Mouse (Mus musculus) monocyte, adult 2 months (primary cell): ENCODE results near the gene Ly86.

Experiments used
- DNase-seq, 2 experiments: peaks; one replicate each; pipeline ENCODE4 v3.0.0; 2022; ENCODE audit warnings: low spot score in 2 of 2, low read depth in 1 of 2

The Ly86 gene

GRCm38 (mm10) chr13:37344909-37345772 lies at the start of gene Ly86:
Gene Ly86, plus strand, starts transcription at chr13:37345208.
- peak in 1 of 2 experiments; percentile 54 for DNase-seq

- no peak for DNase-seq
Observed at GRCm38 (mm10) chr13:37297886-37298285, 47.1 kb upstream of the Ly86 start.

GRCm38 (mm10) chr13:37298856-37299255 lies 46.2 kb upstream of the Ly86 start:
- no peak for DNase-seq

- no peak for DNase-seq
Observed at GRCm38 (mm10) chr13:37302877-37303276, 42.1 kb upstream of the Ly86 start.

- DNase-seq: no peak
Observed at GRCm38 (mm10) chr13:37308006-37308405, 37.0 kb upstream of the Ly86 start.

- no peak for DNase-seq
Observed at GRCm38 (mm10) chr13:37309296-37309695, 35.7 kb upstream of the Ly86 start.

GRCm38 (mm10) chr13:37310331-37310730 lies 34.7 kb upstream of the Ly86 start:
- no peak for DNase-seq

GRCm38 (mm10) chr13:37311555-37312221 lies 33.3 kb upstream of the Ly86 start:
- DNase-seq: no peak

GRCm38 (mm10) chr13:37312222-37312928 lies 32.6 kb upstream of the Ly86 start:
- DNase-seq: peak; percentile 42 to 65

- no peak for DNase-seq
Observed at GRCm38 (mm10) chr13:37312951-37313350, 32.1 kb upstream of the Ly86 start.

- DNase-seq: peak; percentile 49 to 66
Observed at GRCm38 (mm10) chr13:37325504-37325903, 19.5 kb upstream of the Ly86 start.

GRCm38 (mm10) chr13:37329747-37330146 lies 15.3 kb upstream of the Ly86 start:
- DNase-seq: no peak

GRCm38 (mm10) chr13:37330971-37331370 lies 14.0 kb upstream of the Ly86 start:
- DNase-seq: no peak

- no peak for DNase-seq
Observed at GRCm38 (mm10) chr13:37332779-37333543, 12.0 kb upstream of the Ly86 start.

GRCm38 (mm10) chr13:37333544-37333870 lies 11.5 kb upstream of the Ly86 start:
- DNase-seq: no peak

- DNase-seq: no peak
Observed at GRCm38 (mm10) chr13:37337269-37337668, 7.7 kb upstream of the Ly86 start.

GRCm38 (mm10) chr13:37337871-37338270 lies 7.1 kb upstream of the Ly86 start:
- DNase-seq: no peak

GRCm38 (mm10) chr13:37342804-37343203 lies 2.2 kb upstream of the Ly86 start:
- DNase-seq: no peak

GRCm38 (mm10) chr13:37345823-37346222 lies 815 bp downstream of the Ly86 start:
- no peak for DNase-seq

GRCm38 (mm10) chr13:37347871-37348595 lies 3.0 kb downstream of the Ly86 start:
- no peak for DNase-seq
